Mouse (Mus musculus) spleen, postnatal 14 days (tissue): ENCODE measurements at regions not wholly inside any gene's neighbourhood (a gene's known extent, or its start where the extent isn't known, plus 50 kb on each side); places are given as distances from the start of the nearest gene placed in this dataset.

ENCODE experiments used
- DNase-seq, 2 experiments: peaks; one replicate each; pipeline ENCODE4 v3.0.0; 2021 to 2022; ENCODE audit warnings: low spot score in 2 of 2

DNA sequence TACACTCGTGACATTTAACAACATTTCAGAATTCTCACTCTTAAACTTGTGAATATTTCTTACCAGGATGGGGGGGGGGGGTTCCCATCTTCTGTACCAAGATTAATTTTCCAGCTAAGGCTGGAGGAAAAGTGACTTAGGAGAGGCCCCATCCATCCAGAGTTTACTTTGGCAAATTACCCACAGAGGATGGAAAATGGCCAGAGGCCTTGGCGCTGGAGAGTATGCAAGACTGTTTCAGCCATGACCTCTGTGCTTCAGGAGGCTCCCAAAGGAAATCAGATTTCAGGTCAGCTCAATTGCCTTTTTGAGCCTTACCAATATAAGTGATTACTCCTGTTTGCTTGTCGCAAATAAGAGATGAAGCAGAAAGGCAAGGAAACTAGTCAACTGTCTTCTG, 143.4 kb upstream of the F930015N05Rik start:
- DNase-seq: no peak

DNA sequence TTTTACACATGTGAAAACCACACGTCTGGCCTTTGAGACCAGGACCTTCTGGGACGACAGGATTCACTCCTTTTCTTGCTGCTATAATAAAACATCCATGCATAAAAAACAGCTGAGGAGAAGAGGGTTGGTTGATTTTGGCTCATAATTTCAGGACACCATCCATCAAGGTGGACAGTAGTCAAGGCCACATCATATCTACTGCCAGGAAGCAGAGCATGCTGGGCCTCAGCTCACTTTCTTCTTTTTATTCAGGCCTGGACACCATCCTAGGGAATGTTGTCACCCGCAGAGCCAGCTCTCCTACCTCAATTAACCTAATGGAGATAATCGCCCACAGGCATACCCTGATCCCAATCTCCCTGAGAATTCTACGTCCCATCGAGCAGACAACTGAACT, 149.6 kb upstream of the F930015N05Rik start:
- no peak for DNase-seq

DNA sequence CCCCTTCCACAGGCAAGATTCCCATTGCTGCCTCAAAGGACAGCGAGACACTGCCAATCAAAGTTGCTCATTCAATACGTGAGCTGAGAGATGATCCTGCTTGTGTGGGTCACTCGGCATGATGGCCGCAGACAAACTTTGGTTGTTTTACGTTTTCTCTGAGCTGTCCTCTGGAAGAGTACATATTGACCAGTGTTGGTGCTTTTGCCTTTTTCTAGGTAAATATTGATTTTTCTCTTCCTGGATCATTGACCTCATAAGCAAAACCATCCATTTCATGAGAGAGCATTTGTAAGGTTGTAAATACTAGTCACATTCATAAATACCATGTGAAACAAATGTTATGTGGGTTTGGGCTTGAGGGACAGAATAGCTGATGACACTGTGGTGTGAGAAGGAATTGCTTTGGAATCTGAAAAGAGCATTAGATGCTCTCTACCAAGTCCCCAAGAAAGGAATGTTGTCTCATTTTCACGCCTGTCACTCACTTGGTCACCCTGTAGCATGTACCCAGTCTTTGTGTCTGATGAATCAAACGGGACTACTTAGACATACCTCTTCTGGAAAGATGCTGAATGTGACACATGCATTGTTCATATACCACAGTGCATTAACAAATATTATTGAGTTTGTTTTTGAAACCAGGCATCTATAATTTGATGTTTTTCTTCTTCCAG, 150.7 kb upstream of the F930015N05Rik start:
- DNase-seq: no peak

DNA sequence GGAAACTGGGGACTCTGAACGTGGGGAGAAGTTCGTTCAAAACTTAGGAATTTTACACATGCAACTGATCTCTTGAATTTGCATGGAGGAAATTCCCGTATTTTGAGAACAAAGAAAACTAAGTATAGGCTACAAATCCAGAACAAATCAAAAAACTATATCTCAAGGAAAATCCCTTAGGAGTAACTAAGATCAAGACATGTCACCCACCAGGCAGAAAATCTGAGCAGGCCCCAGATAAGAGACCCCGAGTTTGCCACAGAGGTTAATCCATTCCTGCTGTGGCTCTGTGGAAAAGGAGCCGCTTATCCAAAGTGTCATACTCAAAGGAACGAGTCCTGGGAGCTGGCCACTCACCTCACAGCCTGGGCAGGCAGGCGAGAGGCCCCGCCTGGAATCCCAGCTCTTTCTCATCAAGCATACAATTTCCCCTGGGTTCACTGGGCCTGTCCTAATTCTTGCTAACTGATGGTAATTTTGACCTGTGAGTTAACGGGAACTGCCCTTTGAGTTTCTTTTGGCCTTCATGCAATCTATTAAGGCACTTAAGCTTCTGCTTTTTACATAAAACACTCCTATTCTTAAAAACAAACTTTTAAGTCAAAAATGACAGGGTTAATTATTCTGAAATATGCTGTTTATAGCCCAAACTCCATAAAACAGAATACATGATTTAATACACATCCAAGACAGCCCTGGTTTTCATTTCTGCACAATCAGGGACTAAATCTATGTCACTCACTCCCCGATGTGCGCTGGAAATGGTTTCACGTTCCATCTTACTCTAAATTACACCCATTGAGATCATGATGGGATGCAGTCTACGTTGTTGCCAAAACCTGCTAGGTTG, 151.5 kb upstream of the F930015N05Rik start:
- no peak for DNase-seq

DNA sequence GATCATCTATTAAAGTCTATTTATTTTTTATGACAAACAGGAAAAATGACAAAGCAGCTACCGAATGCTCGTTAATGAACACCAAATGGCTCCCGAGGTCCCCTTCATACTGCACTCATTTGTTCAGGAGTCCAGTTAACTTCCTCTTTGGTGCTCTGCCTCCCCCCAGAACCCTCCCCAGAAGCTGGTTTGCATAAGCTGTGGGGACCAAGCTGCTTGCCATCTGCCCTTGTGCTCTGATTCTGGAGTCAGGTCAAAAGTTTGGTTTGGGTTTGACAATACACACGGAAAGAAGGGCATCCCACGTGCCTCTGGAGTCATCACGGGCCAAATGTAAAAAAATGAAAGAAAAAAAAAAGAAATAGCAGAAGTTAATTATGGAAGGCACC, 152.1 kb upstream of the F930015N05Rik start:
- DNase-seq: no peak

DNA sequence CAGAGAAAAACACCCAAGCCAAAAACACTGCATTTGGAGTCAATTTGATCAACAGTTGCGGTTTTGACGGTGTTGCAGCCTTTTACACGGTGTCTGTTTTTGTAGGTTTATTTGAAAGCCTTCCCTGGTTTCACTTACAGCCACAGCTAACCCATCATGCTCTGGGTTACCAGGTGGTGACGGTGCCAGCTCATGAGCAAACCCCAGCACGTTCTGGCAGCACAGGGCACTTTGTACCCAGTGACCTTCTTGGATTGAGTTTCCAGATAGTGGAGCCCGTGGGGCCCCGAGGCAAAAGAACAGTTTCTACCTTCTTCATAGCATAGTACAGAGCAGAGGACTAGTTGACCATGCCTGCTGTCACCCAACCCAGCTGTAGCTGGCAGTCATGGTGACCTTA, 152.6 kb upstream of the F930015N05Rik start:
- DNase-seq: no peak

DNA sequence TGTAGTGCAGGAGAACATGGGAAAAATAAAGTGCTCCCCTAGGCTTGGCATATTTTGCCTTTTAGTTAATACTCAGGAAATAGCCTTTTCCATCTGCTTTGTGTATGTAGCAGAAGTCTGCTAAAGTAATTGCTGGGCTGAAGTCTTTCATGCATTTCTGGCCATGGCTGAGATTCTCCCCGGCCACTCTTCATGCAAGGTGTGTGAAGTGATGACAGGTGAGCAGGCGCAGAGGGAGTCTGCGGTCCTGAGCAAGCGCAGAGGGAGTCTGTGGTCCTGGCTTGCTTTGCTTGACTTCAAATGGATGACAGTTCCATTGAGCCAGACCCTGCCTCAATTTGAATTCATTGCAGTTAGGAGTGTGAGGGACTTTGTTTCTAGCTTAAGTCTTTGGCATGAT, 153.6 kb upstream of the F930015N05Rik start:
- DNase-seq: no peak

DNA sequence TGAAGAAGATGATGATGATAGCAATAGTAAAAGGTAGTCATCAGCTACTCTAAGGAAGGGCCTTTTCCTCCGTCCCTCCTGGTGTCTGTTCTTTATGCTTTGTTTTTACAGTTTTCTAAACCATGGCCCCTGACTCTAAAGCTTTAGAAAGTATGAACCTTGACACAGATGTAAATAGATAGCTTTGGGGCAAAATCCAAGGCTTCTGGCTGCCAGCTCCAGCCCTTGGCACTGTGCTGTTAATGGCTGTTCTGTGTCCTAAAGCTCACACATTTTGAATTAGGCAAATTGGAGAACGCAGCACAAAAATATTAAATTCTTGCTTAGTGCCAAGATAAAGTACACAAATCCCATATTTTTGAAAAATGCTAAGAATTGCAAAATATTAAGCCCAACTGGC, 155.8 kb upstream of the F930015N05Rik start:
- no peak for DNase-seq

DNA sequence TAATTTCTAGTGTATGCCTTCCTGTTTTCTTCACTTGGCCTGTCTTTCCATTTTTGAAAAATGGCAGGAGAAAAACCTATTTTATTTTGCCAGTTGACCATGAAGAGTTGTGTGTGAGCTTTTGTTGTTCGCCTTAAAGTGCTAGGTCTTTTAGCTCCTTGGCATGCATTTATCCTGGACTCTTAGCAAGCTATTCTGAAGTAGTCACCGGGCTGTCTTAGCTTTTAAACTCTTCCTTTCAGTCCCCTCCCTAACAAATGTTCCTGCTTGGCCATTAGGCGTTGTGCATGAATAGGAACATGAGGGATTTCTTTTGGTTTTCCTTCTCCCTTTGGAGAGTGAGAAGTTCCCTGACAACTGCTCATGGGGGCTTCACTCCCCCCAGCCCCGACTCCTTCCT, 160.9 kb upstream of the F930015N05Rik start:
- DNase-seq: no peak

DNA sequence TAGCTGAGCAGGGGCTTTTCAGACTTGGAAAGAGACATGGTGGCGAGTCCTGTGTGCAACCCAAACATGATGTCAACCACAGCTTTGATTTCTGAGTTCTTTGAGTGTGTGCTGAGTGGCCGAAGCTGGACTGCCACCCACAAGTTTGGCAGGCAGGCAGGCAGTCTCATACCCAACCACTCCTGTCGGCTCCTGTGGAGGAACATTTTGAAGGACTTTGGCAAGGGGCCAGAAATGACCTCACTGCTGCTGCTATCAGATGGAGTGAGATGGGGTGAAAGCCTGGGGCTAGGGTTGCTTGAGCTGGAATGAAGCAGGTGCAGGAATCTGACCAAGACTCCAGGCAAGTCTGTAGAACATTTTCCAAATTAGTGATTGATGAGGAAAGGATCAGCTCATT, 162.7 kb upstream of the F930015N05Rik start:
- DNase-seq: no peak

DNA sequence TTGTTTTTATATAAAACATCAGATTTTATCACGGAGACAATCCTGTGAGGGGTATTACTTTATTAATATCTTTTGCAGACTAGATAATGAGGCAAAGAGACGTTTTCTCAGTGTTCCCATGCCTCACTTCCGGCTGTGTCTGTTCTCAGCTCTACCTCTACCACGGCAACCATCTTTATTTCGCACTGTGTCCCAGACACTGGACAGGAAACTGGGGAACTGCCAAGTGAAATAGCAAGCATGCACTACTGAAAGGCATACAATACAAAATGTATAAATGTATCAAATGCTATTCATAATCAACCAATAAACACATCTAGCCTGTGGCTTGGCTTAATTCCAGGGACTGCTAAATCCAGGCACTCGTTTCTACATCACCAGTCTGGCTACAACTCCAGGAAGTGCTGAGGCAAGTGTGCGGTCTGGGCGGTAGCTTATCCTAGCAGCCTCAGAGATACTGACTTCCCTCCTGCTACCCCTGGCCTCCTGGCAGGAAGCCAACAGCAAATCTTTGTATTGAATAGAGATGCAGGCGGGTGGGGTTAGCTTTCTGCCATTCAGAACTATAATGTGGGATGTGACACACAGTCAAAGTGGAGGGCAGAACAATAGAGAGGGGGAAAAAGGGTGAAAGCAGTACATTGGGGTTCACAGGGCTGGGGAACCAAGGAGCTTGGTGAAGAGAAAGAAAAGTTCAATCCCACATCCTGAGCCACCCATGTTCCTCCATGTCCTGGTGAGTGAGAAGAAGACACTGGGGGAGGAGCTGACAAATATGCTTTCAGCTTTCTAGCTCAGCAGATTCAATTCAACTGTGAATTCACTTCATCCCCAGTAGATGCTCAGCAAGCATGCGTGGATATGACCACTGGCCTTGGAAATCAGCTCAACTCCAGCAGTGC, 164.0 kb upstream of the F930015N05Rik start:
- DNase-seq: no peak

DNA sequence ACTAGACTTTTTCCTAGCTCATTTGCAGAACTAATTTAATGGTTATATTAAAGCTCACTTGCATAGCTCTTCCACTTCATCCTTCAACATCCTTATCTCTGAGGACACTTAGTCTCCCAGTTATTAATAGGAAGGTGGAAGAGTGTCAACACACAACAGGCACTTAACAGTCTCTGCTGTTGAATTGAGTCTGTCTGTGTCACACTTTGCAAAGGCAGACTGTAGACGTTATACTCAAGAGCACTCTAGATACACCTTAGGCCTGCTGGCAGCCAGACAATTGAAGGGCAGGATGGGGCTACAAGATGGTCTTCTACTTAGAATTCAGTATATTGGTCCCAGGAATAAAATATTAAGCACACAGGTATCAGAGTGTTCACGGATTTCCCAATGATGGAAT, 172.6 kb upstream of the F930015N05Rik start:
- no peak for DNase-seq

DNA sequence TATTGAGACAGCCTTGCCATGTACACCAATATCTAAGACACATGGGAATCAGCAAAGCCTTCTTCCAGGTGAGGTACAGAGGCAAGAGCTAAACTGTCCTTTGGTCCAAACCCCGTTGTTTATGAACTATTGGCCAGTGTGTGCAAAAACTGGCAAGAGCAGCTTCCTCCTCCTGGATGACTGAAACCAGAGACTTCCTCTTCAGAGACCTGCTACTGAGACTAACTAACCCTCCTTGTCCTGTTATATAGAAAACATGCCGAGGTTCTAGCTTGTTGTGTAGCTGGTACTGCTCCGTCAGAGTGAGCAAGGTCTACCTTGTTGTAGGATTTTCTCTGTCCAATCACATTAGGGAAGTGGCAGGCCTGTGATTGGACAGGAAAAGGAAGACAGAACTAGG, 174.3 kb upstream of the F930015N05Rik start:
- no peak for DNase-seq

DNA sequence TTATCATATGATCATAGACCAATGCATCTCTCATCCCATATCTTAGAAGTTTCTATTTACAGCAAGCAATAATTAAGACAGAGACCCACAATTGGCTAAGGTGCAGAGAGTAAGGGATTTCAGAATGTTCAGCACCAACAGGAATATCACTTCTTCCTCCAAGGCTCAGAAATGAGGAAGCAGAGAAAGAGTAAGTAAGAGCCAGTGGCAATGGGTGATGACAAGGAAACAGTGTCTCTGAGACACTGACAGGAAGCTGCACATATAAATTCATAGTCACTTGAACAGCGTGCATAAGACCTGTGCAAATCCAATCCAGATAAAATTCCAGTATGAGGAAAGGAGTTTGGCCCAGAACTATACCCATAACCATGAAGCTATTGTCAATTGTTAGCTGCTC, 178.7 kb upstream of the F930015N05Rik start:
- DNase-seq: no peak

DNA sequence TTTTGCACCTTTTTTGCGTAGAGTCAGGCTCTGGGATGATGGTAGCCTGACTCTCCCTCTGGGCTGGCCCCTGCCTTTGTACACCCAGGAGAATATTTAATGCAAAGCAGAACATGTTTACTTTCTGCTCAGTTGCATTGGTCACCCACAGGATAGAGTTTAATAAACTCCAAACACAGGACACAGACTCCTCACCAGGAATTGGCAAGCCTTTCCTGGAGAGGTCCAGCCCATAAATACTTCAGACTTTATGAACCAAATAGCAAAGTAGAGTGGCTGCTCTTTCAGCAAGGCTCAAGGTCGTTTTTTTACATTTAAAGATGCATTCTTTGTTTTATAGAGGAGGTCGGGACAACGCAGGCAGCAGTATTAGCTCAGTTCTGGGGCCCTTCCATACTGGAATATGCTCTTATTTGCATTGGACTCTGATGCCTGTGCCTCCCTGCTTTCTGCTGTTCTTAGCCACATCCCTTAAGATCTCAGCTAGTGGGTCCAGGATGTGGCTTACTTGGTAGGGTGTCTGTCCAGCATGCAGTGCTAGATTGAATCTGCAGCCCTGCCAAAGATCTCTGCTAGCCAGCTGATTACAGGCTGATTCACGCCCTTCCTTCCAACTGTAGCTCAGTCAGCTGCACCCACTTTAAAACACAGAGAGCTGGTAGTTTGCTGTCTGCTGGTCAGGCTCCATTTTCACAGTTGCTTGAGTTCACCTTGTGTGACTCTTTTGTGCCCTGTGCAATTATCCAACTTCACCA, 182.4 kb upstream of the F930015N05Rik start:
- DNase-seq: no peak

DNA sequence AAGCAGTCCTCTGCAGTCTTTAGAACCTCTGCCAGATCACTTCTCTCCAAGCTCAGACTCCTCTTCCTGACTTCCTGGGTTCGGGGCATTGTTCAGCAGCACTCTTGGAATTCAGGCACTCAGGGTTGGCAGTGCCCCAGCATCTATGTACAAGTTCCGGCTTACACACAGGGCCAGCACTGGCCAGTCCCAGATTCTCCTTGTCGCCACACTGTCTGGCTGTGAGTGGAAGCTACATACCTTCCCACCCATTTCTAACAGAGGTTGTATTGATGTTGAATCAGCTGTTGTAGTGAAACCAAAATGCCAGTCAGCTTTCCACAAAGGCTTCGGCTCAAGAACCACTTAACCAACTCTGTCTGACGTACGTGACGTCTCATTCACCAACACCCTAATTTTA, 190.7 kb upstream of the F930015N05Rik start:
- DNase-seq: no peak

DNA sequence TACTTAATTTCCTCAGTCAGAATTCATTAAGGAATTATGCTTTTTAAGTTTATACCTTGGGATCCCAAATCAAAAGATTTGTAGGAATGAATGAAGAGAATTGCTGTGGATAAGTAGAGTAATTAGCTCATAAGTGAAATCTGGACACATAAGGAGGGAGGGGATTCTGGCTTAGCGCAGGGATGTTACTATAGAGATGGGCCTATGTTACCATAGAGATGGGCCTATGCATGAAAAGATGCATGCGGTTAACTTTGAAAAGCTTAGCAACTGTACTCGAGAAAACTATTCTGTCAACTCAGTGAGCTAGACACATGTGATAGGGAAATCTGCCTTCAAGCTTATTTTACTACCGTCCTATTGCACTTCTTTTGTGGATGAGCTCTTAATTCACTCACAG, 204.5 kb upstream of the F930015N05Rik start:
- DNase-seq: no peak

DNA sequence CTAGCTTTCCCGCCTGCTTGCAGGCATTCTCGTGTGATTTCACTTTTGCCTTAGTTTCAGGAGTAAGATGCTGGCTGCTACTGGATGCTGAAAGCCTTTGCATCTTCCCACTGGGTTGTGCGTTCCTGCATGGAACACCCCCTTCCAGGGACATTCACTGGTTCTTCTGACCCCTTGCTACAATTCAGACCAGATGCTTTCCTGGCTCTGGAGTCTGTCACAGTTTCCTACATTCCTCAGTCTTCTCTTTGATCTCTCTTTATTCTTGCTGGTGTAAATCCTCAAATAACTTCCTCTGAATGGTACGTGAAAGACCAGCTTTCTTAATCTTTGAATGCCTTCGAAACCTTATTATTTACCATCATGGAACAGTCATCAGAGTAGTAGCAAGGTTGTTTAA, 206.7 kb upstream of the F930015N05Rik start:
- no peak for DNase-seq

DNA sequence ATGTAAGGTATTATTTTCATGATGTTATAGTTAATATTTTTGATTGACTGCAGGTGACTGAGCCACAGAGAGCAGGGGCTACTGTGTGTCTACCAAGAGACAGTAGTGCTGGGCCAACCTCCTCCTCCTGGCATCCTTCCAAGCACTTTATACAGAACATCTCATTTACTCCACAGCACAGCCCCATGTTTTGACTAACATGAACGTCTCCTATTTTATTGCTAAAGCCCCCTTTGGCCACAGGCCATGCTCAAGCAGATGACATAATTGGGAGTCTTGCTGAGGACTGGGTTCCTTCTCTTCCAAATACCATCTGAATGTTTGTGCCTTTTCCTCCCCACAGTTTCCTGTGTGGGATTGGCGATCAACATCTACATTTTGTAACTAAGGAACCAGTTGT, 211.5 kb upstream of the F930015N05Rik start:
- no peak for DNase-seq

DNA sequence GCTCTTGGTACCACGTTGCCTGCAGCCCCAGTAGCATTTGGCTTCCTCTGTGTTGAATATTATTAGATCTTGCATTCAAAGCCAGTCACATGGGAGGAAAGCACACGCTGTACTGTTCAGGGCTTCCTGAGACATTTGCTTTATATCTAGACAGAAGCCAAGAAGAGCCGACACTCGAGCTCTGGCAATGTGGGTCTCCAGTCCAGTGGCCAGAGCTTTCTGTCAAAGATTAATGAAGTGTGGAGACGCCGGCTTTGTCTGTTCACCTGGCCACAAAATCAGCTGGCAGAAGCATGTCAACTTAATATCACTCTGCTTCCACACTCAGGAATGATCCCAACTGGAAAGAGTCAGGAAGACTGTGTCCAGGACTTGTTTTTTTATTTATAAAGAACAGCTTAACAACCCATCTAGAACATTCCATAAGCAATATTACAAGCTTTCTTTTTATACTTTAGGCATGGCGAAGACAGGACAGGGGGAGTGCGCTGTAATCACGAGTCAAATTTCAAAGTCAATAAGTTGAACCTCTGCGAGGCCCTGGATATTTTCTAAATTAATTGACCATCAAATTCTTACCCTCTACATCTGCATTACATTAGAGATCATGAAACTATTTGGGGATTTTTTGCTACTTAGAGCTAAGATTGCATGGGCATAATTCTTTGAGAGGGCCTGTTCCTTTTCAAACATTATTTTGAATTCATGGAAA, 214.3 kb upstream of the F930015N05Rik start:
- no peak for DNase-seq

DNA sequence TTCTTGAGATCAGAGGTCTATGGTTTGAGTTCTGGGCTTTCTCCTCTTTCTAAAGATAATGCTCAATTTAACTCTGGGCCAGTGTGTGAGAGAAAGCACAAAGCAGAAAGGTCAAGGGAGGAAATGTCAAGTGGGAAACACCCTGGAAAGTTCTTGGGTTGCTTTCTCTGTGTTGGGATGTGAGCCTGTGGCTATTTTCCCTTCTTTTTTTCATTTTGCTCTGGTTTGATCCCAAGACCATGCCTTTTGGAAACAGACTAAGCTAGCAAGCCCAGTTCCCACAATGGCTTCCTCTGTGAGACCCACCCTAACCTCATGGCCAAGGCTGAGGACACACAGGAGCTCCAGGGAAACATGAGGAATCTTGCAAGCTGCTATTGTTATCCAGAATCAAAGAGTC, 216.4 kb upstream of the F930015N05Rik start:
- DNase-seq: no peak
